Mouse (Mus musculus): Measurements from ENCODE around the gene Zfp704.
"Not testable (repeated sequence)": the region's sequence is repeated elsewhere in the genome, so short reads cannot be mapped to it uniquely, and the experiment has no call there.

Zfp704 gene

DNA sequence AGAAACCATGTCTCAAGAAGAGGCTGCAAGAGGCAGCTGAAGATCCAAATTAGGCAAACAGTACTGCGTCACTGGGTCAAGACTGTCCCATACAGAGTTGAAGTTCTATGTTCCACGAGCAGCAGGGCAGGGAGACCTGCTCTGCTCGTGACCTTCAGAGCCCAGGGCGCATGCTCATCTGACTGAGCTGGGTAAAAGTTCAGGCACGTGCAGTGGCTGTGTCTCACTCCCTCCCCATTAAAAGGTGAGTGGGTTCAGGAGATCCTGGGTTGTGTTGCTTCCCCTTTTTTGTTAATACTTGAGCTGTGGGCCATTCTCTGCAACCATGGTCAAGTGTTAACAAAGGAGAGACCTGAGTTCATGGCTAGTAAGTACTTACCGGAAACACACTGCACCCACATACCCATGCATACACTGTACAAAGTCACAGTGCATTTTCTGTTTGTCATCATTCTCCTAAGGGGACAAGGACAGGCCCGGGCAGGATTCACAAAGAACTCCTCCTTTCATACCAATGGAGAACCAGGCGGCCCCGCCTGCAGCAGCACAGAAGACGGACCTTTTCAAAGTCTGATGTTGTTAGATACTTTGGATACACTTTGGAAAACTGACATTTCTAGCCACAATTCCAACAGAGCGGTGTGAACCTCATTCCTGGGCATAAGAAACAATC is 10.0 kb downstream of the Zfp704 start:
- DNase-seq (ENCODE audit: extremely low read depth, low read depth): no peak

GRCm38 (mm10) chr3:9598061-9598460 is 11.8 kb downstream of the Zfp704 start:
- DNase-seq (ENCODE audit: extremely low read depth, low read depth): no peak

GRCm38 (mm10) chr3:9594457-9594856 is 15.4 kb downstream of the Zfp704 start:
- no peak for DNase-seq (ENCODE audit: extremely low read depth, low read depth)

DNA sequence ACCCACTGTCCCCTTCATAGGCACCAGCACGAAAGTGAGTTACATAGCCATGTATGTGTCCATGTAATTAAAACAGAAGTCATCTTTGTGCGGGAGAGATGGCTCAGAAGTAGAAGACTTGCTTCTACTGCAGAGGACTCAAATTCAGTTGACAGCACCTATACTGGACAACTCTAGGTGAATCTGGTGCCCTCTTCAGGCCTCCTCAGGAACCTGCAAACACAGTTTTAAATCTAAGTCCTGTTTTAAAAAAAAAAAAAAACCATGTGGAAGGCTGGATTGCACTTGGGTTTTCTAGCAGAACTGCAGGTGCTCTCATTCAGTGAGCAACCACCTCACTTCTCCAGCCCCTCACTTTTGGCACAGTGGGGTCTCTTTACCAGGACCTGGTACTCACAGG is 16.1 kb downstream of the Zfp704 start:
- DNase-seq (ENCODE audit: extremely low read depth, low read depth): no peak

- no peak for DNase-seq (ENCODE audit: extremely low read depth, low read depth)
Measured at GRCm38 (mm10) chr3:9591416-9592110, 18.3 kb downstream of the Zfp704 start.

- no peak for DNase-seq (ENCODE audit: extremely low read depth, low read depth)
Measured at GRCm38 (mm10) chr3:9588635-9589034, 21.2 kb downstream of the Zfp704 start.

DNA sequence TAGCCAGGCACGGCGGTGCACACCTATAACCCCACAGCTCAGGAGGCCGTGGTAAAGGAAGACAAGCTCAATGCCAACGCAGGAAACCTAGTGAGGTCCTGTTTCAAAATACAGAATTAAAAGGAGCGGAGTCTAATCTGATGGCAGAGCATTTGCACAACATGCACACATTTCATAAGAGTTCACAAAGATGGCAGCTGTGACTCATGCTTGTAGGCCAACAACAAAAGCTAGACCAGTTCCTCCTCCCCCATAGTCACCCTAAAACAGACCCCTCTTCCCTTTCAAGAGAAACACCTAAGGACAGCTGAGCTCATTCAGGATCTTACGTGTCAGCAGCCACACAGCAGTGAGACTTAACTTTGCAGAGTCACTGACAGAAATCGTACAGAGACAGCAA is 22.6 kb downstream of the Zfp704 start:
- DNase-seq (ENCODE audit: extremely low read depth, low read depth): no peak

- no peak for DNase-seq (ENCODE audit: extremely low read depth, low read depth)
Measured at GRCm38 (mm10) chr3:9583516-9583915, 26.4 kb downstream of the Zfp704 start.

DNA sequence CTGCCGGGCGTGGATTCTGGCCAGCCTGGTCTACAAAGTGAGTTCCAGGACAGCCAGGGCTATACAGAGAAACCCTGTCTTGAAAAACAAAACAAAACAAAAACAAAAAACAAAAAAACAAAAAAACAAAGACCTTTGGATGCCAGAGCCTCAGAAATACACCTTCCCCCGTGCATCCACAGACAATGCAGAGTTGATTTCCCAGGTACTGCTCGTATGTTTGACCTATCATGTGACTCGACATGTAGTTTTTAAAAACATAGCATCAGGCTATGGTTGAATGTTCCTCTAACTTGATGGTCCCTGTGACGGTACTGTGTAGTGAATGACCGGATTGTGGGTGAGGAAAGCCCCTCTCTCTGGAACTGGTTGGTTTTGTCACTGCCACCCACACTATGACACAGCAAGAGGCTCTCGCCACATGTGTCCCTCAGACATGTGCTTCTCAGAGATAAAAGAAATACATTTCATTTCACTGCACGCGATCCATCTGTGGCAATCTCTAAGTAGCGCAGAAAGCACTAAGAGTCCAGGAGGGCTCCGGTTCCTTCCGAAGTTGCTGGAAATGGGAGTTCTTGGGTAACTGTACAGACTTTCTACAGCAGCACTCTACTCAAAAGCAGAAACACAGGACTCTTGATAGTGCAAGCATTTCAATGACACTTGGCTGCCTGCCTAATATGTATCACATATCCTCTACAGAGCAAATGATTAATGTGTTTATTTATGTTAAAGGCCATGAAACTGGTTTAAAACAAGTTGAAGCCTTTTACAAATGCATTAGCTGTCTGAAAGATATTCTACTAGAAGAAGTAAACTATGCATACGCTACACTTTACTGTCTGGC is 28.7 kb downstream of the Zfp704 start:
- DNase-seq (ENCODE audit: extremely low read depth, low read depth): no peak

- DNase-seq (ENCODE audit: extremely low read depth, low read depth): no peak
Measured at GRCm38 (mm10) chr3:9580102-9580501, 29.8 kb downstream of the Zfp704 start.

- no peak for DNase-seq (ENCODE audit: extremely low read depth, low read depth)
Measured at GRCm38 (mm10) chr3:9579028-9579643, 30.7 kb downstream of the Zfp704 start.

- no peak for DNase-seq (ENCODE audit: extremely low read depth, low read depth)
Measured at GRCm38 (mm10) chr3:9576872-9577271, 33.0 kb downstream of the Zfp704 start.

- no peak for DNase-seq (ENCODE audit: extremely low read depth, low read depth)
Measured at GRCm38 (mm10) chr3:9574305-9574704, 35.6 kb downstream of the Zfp704 start.

DNA sequence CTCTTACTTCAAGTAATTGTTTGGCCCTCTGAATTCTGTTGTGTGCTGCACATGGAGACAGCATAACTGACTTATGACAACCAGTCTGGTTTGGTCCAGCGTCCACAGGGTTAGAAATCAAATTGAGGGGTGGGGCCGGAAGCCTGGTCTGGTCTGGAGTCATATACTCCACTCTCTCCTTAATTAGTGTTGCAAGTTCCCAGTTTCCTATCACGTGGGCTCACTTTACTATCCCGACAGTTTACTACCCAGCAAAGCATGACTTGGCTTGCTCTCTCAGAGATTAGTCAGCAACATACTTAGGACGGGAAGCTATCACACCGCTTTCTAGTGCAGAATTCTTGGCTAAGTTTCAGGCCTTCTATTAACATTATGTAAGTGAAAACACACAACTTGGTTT is 36.3 kb downstream of the Zfp704 start:
- no peak for DNase-seq (ENCODE audit: extremely low read depth, low read depth)

- no peak for DNase-seq (ENCODE audit: extremely low read depth, low read depth)
Measured at GRCm38 (mm10) chr3:9572261-9572660, 37.6 kb downstream of the Zfp704 start.

- no peak for DNase-seq (ENCODE audit: extremely low read depth, low read depth)
Measured at GRCm38 (mm10) chr3:9570782-9571181, 39.1 kb downstream of the Zfp704 start.

GRCm38 (mm10) chr3:9569706-9570105 is 40.2 kb downstream of the Zfp704 start:
- DNase-seq (ENCODE audit: extremely low read depth, low read depth): not testable (repeated sequence)

GRCm38 (mm10) chr3:9568565-9569228 is 41.2 kb downstream of the Zfp704 start:
- DNase-seq (ENCODE audit: extremely low read depth, low read depth): no peak

DNA sequence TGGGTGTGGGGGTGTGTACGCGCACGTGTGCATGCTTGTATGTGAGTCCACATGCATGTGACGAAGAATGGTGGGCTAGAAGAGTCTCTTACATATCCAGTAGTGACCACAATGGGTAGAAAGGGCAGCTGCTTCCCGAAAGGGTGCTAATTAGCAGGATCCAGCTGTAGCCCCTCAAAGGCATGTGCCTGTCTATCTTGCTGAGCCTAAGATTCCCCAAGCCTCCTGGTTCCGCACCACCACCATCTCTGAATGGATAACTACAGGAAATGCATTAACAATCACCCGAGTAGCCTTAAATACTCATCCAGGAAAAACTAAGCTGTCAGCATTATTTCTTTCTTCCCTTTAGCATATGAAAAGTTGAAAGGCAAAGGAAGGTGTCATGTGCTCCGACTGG is 41.9 kb downstream of the Zfp704 start:
- no peak for DNase-seq (ENCODE audit: extremely low read depth, low read depth)

DNA sequence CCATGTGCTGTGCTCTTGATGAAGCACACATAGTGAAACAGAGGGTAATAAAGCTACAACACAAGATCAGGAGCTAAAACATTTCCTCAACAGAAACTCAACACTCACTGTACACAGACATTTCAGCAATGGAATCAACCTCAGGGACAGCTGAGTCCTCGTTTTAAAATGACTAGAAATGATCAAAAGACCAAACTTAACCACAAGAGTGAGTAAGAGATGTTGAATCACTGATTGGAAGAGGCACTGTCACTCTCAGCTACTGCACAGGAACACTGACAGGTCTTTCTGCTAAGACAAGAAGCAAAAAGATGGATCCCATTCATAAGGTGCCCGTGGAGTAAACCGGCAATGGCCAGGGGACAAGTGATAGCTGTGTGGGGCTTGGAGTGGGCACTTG is 43.1 kb downstream of the Zfp704 start:
- DNase-seq (ENCODE audit: extremely low read depth, low read depth): no peak

DNA sequence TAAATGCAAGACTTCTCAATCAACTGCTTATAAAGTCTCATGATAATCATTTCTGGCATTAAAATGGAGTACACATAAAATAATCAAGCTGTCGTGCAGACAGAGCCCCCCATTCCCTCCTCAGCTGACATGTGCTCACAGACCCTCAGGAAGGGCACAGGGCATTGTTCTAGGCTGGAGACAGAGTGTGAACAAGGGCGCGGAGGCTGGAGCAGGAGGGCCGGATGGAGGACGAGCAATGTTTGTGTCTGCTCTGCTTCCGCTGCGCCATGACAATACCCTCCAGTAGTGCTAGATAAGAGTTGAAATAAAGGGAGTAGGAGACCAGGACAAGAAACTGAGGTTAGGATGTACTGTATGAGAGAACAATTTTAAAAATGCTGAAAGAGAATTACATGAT is 46.3 kb downstream of the Zfp704 start:
- DNase-seq (ENCODE audit: extremely low read depth, low read depth): no peak
